Mouse (Mus musculus): ENCODE measurements around the gene Six5. TPM values are rescaled to one million over a fixed set of nuclear protein-coding genes. Genes with fewer than 3 reads are reported as not detected.

Six5 gene
- total RNA-seq, 2 experiments from 2014 or later = 1.5 to 1.9 TPM

- no peak for DNase-seq (ENCODE audit: extremely low spot score in 1 of 2, low spot score in 2 of 2)
- intact Hi-C loops (cut with DNase I) = no loop called here
These were observed 33.4 kb downstream of the Six5 start for GRCm38 (mm10) chr7:19127744-19128143.

GRCm38 (mm10) chr7:19129396-19129795 lies 35.0 kb downstream of the Six5 start:
- intact Hi-C loops (cut with DNase I) = no loop called here
- no peak for DNase-seq (ENCODE audit: extremely low spot score in 1 of 2, low spot score in 2 of 2)

GRCm38 (mm10) chr7:19130657-19131056 lies 36.3 kb downstream of the Six5 start:
- no peak for DNase-seq (ENCODE audit: extremely low spot score in 1 of 2, low spot score in 2 of 2)
- intact Hi-C loops (cut with DNase I) = no loop called here

GRCm38 (mm10) chr7:19131324-19131848 lies 37.0 kb downstream of the Six5 start:
- intact Hi-C loops (cut with DNase I) = no loop called here
- peak; percentile 95 to 99 for DNase-seq (ENCODE audit: extremely low spot score in 1 of 2, low spot score in 2 of 2)

DNA sequence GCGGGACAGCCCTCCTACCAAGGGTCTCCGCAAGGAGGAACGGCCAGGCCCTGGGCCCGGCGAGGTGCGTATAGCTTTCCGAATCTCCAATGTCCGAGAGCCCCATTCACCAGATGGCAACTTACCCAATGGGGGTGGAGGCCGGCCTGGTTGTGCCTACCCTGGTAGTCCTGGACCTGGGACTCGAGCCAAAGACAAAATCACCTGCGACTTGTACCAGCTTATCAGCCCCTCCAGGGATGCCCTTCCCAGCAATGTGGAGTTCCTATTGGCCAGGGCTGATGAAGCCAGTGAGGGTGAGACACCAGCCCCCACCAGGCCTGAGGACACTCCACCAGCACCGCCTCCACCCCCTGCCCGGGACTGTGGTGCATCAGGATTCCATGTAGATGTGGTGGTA lies 41.8 kb downstream of the Six5 start:
- intact Hi-C loops (cut with DNase I) = no loop called here
- peak in 1 of 2 experiments; percentile 48 for DNase-seq (ENCODE audit: extremely low spot score in 1 of 2, low spot score in 2 of 2)

- intact Hi-C loops (cut with DNase I) = no loop called here
- DNase-seq (ENCODE audit: extremely low spot score in 1 of 2, low spot score in 2 of 2) = no peak
These were observed 42.4 kb downstream of the Six5 start for GRCm38 (mm10) chr7:19136673-19137334.

DNA sequence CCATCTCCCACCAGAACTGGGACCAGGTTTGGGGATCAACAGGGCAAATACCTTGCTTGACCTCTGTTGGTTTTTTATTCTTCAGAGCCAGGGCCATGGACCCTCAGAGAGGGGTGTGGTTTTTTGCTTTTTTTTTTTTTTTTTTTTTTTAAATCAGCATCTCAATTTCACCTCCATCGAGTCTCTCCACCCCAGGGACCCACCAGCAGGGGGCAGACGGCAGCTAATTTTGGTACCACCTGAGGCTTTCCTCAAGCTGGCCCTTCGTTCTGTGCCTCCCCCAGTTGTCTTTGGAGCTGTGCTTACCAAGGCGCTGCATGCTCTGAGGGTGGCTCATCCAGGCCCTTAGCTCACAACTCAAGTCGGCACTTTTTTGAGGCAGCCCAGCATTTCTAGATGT lies 43.0 kb downstream of the Six5 start:
- intact Hi-C loops (cut with DNase I) = no loop called here
- peak in 1 of 2 experiments; percentile 78 for DNase-seq (ENCODE audit: extremely low spot score in 1 of 2, low spot score in 2 of 2)

GRCm38 (mm10) chr7:19146793-19147192 lies 52.4 kb downstream of the Six5 start:
- intact Hi-C loops (cut with DNase I) = no loop called here

GRCm38 (mm10) chr7:19147497-19148045 lies 53.2 kb downstream of the Six5 start:
- intact Hi-C loops (cut with DNase I) = no loop called here
- no peak for DNase-seq (ENCODE audit: extremely low spot score in 1 of 2, low spot score in 2 of 2)

More at GRCm38 (mm10) chr7:19146793-19147192, 52.4 kb downstream of the Six5 start:
- DNase-seq (ENCODE audit: extremely low spot score in 1 of 2, low spot score in 2 of 2) = no peak

Small RNAs within 50 kb of the gene (microRNA-seq; reads per million reads assigned to microRNA genes)
- 6.0 reads per million, percentile 22 among the genes with 10 or more reads in this experiment for gene Mir3100

Other genes starting within 250 kb of the Six5 start
- gene Pglyrp1, start 223.3 kb upstream of the Six5 start, total RNA-seq (2021) = 10 to 100 TPM; 26.6 to 28.1 TPM
- gene Ccdc61, start 184.2 kb upstream of the Six5 start, total RNA-seq (2021) = 10 to 100 TPM; 12.8 to 13.4 TPM
- gene Nova2, start 168.7 kb upstream of the Six5 start, total RNA-seq (2021) = 100 to 1,000 TPM; 114 to 118 TPM
- under 1 TPM; 0.71 to 0.95 TPM for gene Nanos2, start 107.2 kb upstream of the Six5 start, total RNA-seq (2021)
- 10 to 100 TPM; 30.8 to 31.7 TPM for gene Mypop, start 103.3 kb upstream of the Six5 start, total RNA-seq (2021)
- gene Irf2bp1, start 90.5 kb upstream of the Six5 start, total RNA-seq (2021) = 10 to 100 TPM; 44.8 to 46.1 TPM
- gene Foxa3, start 71.1 kb upstream of the Six5 start, total RNA-seq (2021) = not detected
- 10 to 100 TPM; 85.6 to 87.6 TPM for gene Sympk, start 70.2 kb upstream of the Six5 start, total RNA-seq (2021)
- under 1 TPM; 0.22 to 0.41 TPM for gene Rsph6a, start 39.9 kb upstream of the Six5 start, total RNA-seq (2021)
- gene Dmwd, start 18.4 kb upstream of the Six5 start, total RNA-seq (2021) = 100 to 1,000 TPM; 155 to 157 TPM
- gene Dmpk, start 10.7 kb upstream of the Six5 start, total RNA-seq (2021) = 10 to 100 TPM; 30.2 to 31.5 TPM
- gene Gm4969, start 23.8 kb downstream of the Six5 start, total RNA-seq (2021) = 1 to 10 TPM; 1.5 to 3.1 TPM
- gene Fbxo46, start 25.3 kb downstream of the Six5 start, total RNA-seq (2021) = 10 to 100 TPM; 13.0 to 13.6 TPM
- 10 to 100 TPM; 22.6 to 23.1 TPM for gene Qpctl, start 54.7 kb downstream of the Six5 start, total RNA-seq (2021)
- gene Snrpd2, start 55.1 kb downstream of the Six5 start, total RNA-seq (2021) = 10 to 100 TPM; 99.2 to 99.9 TPM
- 1 to 10 TPM; 4.7 to 4.8 TPM for gene Gipr, start 71.5 kb downstream of the Six5 start, total RNA-seq (2021)
- gene Eml2, start 81.8 kb downstream of the Six5 start, total RNA-seq (2021) = 100 to 1,000 TPM; 202 to 211 TPM
- 1 to 10 TPM; 4.8 to 5.0 TPM for gene Gpr4, start 117.9 kb downstream of the Six5 start, total RNA-seq (2021)
- 10 to 100 TPM; 36.6 to 38.0 TPM for gene Opa3, start 133.7 kb downstream of the Six5 start, total RNA-seq (2021)
- gene Vasp, start 177.2 kb downstream of the Six5 start, total RNA-seq (2021) = 10 to 100 TPM; 23.1 to 23.5 TPM
- gene Ppm1n, start 185.5 kb downstream of the Six5 start, total RNA-seq (2021) = under 1 TPM; 0.34 to 0.49 TPM
- 100 to 1,000 TPM; 145 to 151 TPM for gene Rtn2, start 188.0 kb downstream of the Six5 start, total RNA-seq (2021)
- 1 to 10 TPM; 2.2 to 2.3 TPM for gene Fosb, start 215.5 kb downstream of the Six5 start, total RNA-seq (2021)

Measured in left cerebral cortex, postnatal 10 days (tissue).